12 mouse cellular contexts compared by ENCODE assay signal in the genomic region with DNA sequence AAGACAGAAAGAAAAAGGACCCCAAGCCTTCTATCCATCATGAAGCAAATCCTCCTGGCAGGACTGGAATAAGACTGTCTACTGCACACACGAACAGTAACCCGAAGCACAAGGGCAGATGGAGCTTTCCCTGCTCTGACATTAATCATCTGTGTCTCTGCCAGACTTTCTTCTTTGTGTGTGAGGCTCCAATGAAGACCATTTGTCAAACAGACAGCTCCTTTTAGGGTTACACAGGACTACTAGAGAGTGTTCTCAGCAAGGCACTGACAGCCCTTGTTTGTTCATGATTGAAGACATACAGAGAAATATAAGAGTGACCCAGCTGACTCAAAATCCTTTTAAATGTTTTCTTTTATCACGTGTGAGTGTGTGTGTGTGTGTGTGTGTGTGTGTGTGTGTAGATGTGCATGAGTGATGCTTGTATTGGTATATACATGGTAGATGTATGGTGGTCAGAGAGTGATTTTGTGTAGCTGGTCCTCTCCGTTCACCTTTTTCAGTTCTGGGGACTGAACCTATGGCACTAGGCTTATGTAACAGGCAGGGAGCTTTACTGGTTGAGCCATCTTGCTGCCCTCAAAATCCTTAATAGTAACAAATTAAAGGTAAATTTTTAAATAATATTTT. TPM values are rescaled to one million over a fixed set of nuclear protein-coding genes. Genes with fewer than 3 reads are reported as not detected.
DNase-seq lines count a peak whose midpoint lies in the region; ATAC-seq and TF ChIP-seq lines count a peak whose summit lies in the region.
"Had no signal": no experiment of that assay in that cellular context is flagged by ENCODE, and none has a peak within 500 bp of the region (broad histone marks: within the 10 kb centered on the region; RNA-seq: fewer than 3 reads in every experiment).

No protein-coding gene starts in this region.

- TF ChIP-seq CTCF in lung, embryonic 14.5 days (IDR thresholded peaks at IDR 0.05; ENCODE audit: low read depth): no peak
- TF ChIP-seq CTCF in lung, postnatal 0 days (IDR thresholded peaks at IDR 0.05): no peak
- TF ChIP-seq CTCF in hindbrain, postnatal 0 days (IDR thresholded peaks at IDR 0.05; ENCODE audit: low read depth): no peak

- WGBS in lung, embryonic 14.5 days: 18% methylated on average over 4 of the region's 4 CpGs
- WGBS in lung, postnatal 0 days: 42% methylated on average over 4 of the region's 4 CpGs
- 30% methylated on average over 4 of the region's 4 CpGs for WGBS in hindbrain, postnatal 0 days

- intact Hi-C loops in left cerebral cortex, postnatal 25 days (cut with DNase I): no loop called here

- no peaks in the 10 kb centered on the region for H3K4me1 ChIP-seq in lung, embryonic 14.5 days (ENCODE audit: insufficient read depth)
- H3K4me1 ChIP-seq in lung, postnatal 0 days (ENCODE audit: insufficient read depth, low read depth, low read length): no peaks in the 10 kb centered on the region
- H3K4me1 ChIP-seq in hindbrain, postnatal 0 days (ENCODE audit: insufficient read depth, low read length): no peaks in the 10 kb centered on the region; the same call in 1 of the 2 replicates
- H3K4me1 ChIP-seq: heart, embryonic 10.5 days had no signal

- no peak overlapping the region for H3K4me2 ChIP-seq in lung, embryonic 14.5 days
- no peak overlapping the region for H3K4me2 ChIP-seq in lung, postnatal 0 days (replicated peaks; ENCODE audit: low read depth, low read length)
- H3K4me2 ChIP-seq in hindbrain, postnatal 0 days (ENCODE audit: low read depth, low read length): no peak overlapping the region
- H3K4me2 ChIP-seq: limb, embryonic 13.5 days had no signal

- H3K27me3 ChIP-seq in lung, embryonic 14.5 days (ENCODE audit: insufficient read depth, low read length): no peaks in the 10 kb centered on the region
- H3K27me3 ChIP-seq in lung, postnatal 0 days (replicated peaks; ENCODE audit: insufficient read depth, low read length): no peaks in the 10 kb centered on the region
- no peaks in the 10 kb centered on the region for H3K27me3 ChIP-seq in hindbrain, postnatal 0 days (ENCODE audit: insufficient read depth, low read length)
- H3K27me3 ChIP-seq: limb, embryonic 13.5 days had no signal

- peak; percentile 33 for DNase-seq in lung, embryonic 14.5 days
- DNase-seq in lung, postnatal 0 days (ENCODE audit: low spot score): no peak
- peak; percentile 54 for DNase-seq in embryo, embryonic 9.5 days (ENCODE audit: extremely low spot score)
- peak; percentile 70 for DNase-seq in hindbrain, postnatal 0 days (ENCODE audit: low spot score)
- no peak for DNase-seq in left cerebral cortex, postnatal 25 days (ENCODE audit: low spot score in 2 of 2)
- no peak for DNase-seq in spleen, adult 12 weeks (ENCODE audit: low spot score)
- DNase-seq: spleen, adult 18-20 months; thymus, postnatal 25 days had no signal

- TF ChIP-seq EP300 in lung, postnatal 0 days (IDR thresholded peaks at IDR 0.05): no peak

- no peak overlapping the region for H3K4me3 ChIP-seq in lung, embryonic 14.5 days (ENCODE audit: low read depth, low read length)
- H3K4me3 ChIP-seq in lung, postnatal 0 days (ENCODE audit: low read depth, low read length): no peak overlapping the region
- H3K4me3 ChIP-seq in hindbrain, postnatal 0 days (ENCODE audit: low read length): no peak overlapping the region
- H3K4me3 ChIP-seq: heart, embryonic 10.5 days; layer of hippocampus, adult 2 months; limb, embryonic 13.5 days had no signal

- no peaks in the 10 kb centered on the region for H3K36me3 ChIP-seq in lung, embryonic 14.5 days (ENCODE audit: insufficient read depth)
- H3K36me3 ChIP-seq in lung, postnatal 0 days (ENCODE audit: insufficient read depth, low read length): no peaks in the 10 kb centered on the region
- H3K36me3 ChIP-seq in hindbrain, postnatal 0 days (ENCODE audit: insufficient read depth, low read length): no peaks in the 10 kb centered on the region
- H3K36me3 ChIP-seq: heart, embryonic 10.5 days; limb, embryonic 13.5 days had no signal

- H3K9me3 ChIP-seq in lung, embryonic 14.5 days (ENCODE audit: low read depth, low read length): no peaks in the 10 kb centered on the region
- no peaks in the 10 kb centered on the region for H3K9me3 ChIP-seq in lung, postnatal 0 days (ENCODE audit: low read length)
- H3K9me3 ChIP-seq in hindbrain, postnatal 0 days (ENCODE audit: low read length): no peaks in the 10 kb centered on the region
- H3K9me3 ChIP-seq: heart, embryonic 10.5 days; limb, embryonic 13.5 days had no signal

- no peak overlapping the region for H3K27ac ChIP-seq in lung, embryonic 14.5 days (ENCODE audit: low read depth)
- no peak overlapping the region for H3K27ac ChIP-seq in lung, postnatal 0 days (ENCODE audit: low read length)
- H3K27ac ChIP-seq in hindbrain, postnatal 0 days: no peak overlapping the region
- H3K27ac ChIP-seq: heart, embryonic 10.5 days; layer of hippocampus, adult 2 months; limb, embryonic 13.5 days had no signal

- ATAC-seq in lung, embryonic 14.5 days (ENCODE audit: insufficient read depth): peak; percentile 52; the same call in 1 of the 2 replicates
- no peak for ATAC-seq in lung, postnatal 0 days
- ATAC-seq in hindbrain, postnatal 0 days: peak; percentile 78
- ATAC-seq in frontal cortex, adult (ENCODE audit: low TSS enrichment): no peak

- no peak overlapping the region for H3K9ac ChIP-seq in lung, embryonic 14.5 days
- H3K9ac ChIP-seq in lung, postnatal 0 days (replicated peaks; ENCODE audit: low read depth): no peak overlapping the region
- H3K9ac ChIP-seq in hindbrain, postnatal 0 days (replicated peaks; ENCODE audit: low read length): no peak overlapping the region
- H3K9ac ChIP-seq: limb, embryonic 13.5 days had no signal

RNA-seq across cellular contexts. Expression of a gene that starts 21.8 kb away (rescaled TPM):
- polyA plus RNA-seq in lung, embryonic 14.5 days (2014; fragmentation: Nextera tagmentation; extraction: Ambion mirVana): 6.6 and 6.9 TPM in 2 replicates
- 22.5 and 23.1 TPM in 2 replicates for polyA plus RNA-seq in lung, postnatal 0 days (2015; fragmentation: Nextera tagmentation; extraction: Ambion mirVana)
- total RNA-seq in hindbrain, postnatal 0 days (2014; rRNA removed): 4.5 and 6.1 TPM in 2 replicates
- polyA plus RNA-seq in hindbrain, postnatal 0 days (2015; fragmentation: Nextera tagmentation; extraction: Ambion mirVana): 6.0 and 6.5 TPM in 2 replicates
- 1 to 10 TPM; 3.3 to 4.0 TPM for total RNA-seq in left cerebral cortex, postnatal 25 days (2021)

RNA-seq across cellular contexts. Expression of a gene that starts 37.0 kb away (rescaled TPM):
- polyA plus RNA-seq in lung, embryonic 14.5 days (2014; fragmentation: Nextera tagmentation; extraction: Ambion mirVana): 56.5 and 69.5 TPM in 2 replicates
- 24.7 and 25.7 TPM in 2 replicates for polyA plus RNA-seq in lung, postnatal 0 days (2015; fragmentation: Nextera tagmentation; extraction: Ambion mirVana)
- 77.8 and 84.5 TPM in 2 replicates for total RNA-seq in hindbrain, postnatal 0 days (2014; rRNA removed)
- 65.4 and 69.7 TPM in 2 replicates for polyA plus RNA-seq in hindbrain, postnatal 0 days (2015; fragmentation: Nextera tagmentation; extraction: Ambion mirVana)
- 10 to 100 TPM; 80.8 to 90.6 TPM for total RNA-seq in left cerebral cortex, postnatal 25 days (2021)

Comparison
In these comparisons a context has a peak if more than half of its experiments do, and no peak if none do; other contexts are left out.
1. ATAC-seq: peak in lung, embryonic 14.5 days (single experiment) and hindbrain, postnatal 0 days (single experiment); none in lung, postnatal 0 days (single experiment) and frontal cortex, adult (single experiment).
2. DNase-seq: peak in lung, embryonic 14.5 days (single experiment), embryo, embryonic 9.5 days (single experiment) and hindbrain, postnatal 0 days (single experiment); none in lung, postnatal 0 days (single experiment), left cerebral cortex, postnatal 25 days (0 of 2) and spleen, adult 12 weeks (single experiment).